Mouse (Mus musculus) liver, postnatal 0 days (tissue): ENCODE measurements around the gene Egflam. TPM values are rescaled to one million over a fixed set of nuclear protein-coding genes. Genes with fewer than 3 reads are reported as not detected.

Experiments used
- ATAC-seq: fragments of 200-750 bp; cut with Nextera tagmentation; 2 replicates; pipeline ENCODE4 v1.8.0; 2017; ENCODE audit warnings: mild to moderate bottlenecking, moderate library complexity
- DNase-seq: peaks from one replicate; pipeline ENCODE4 v3.0.0-alpha.2; 2016
- H3K27ac ChIP-seq: fragments of 300-500 bp; sonication (generic); 2 replicates; pipeline ENCODE4 v1.5.1; 2014; ENCODE audit warnings: antibody characterized with exemption, moderate library complexity, mild to moderate bottlenecking, low read depth
- H3K27me3 ChIP-seq: fragments of 300-500 bp; sonication (generic); 2 replicates; pipeline ENCODE4 v1.6.1; 2014; ENCODE audit warnings: low read length, control low read depth, mixed read lengths; ENCODE audit not compliant: insufficient read depth
- H3K36me3 ChIP-seq: fragments of 300-500 bp; sonication (generic); replicated peaks from 2 replicates; pipeline ENCODE4 v1.6.1; 2014; ENCODE audit warnings: mild to moderate bottlenecking, control low read depth, low read length, moderate library complexity, mixed read lengths; ENCODE audit not compliant: insufficient read depth
- H3K4me1 ChIP-seq: fragments of 300-500 bp; sonication (generic); 2 replicates; pipeline ENCODE4 v1.6.1; 2014; ENCODE audit warnings: antibody characterized with exemption, mild to moderate bottlenecking, control low read depth; ENCODE audit not compliant: insufficient read depth
- H3K4me2 ChIP-seq: fragments of 300-500 bp; sonication (generic); 2 replicates; pipeline ENCODE4 v1.6.1; 2014; ENCODE audit warnings: low read depth, mild to moderate bottlenecking, low read length, moderate library complexity, mixed read lengths
- H3K4me3 ChIP-seq: fragments of 300-500 bp; sonication (generic); 2 replicates; pipeline ENCODE4 v1.5.1; 2014; ENCODE audit warnings: low read depth, low read length
- H3K9ac ChIP-seq: fragments of 300-500 bp; sonication (generic); replicated peaks from 2 replicates; pipeline ENCODE4 v1.6.1; 2014; ENCODE audit warnings: mild to moderate bottlenecking, moderate library complexity
- H3K9me3 ChIP-seq: fragments of 300-500 bp; sonication (generic); 2 replicates; pipeline ENCODE4 v1.6.1; 2016; ENCODE audit warnings: mild to moderate bottlenecking, control low read depth, low read length, mixed read lengths
- CTCF ChIP-seq: sonication (generic); IDR thresholded peaks from 2 replicates; pipeline ENCODE4 v1.5.1; 2016; ENCODE audit warnings: antibody characterized with exemption, low read depth
- EP300 ChIP-seq: IDR thresholded peaks from 2 replicates; pipeline ENCODE4 v1.6.1; 2016; ENCODE audit warnings: antibody characterized with exemption, low read depth, mild to moderate bottlenecking
- WGBS: fragments of 180-500 bp; shearing (Covaris S2); extraction: QIAGEN DNeasy Blood & Tissue Kit; methylation state at CpG from one replicate; pipeline ENCODE4 v1.1.7; 2014; ENCODE audit not compliant: insufficient replicate concordance; 5-methylcytosine and 5-hydroxymethylcytosine counted together
- polyA plus RNA-seq: library from polyadenylated mRNA; unstranded; fragments of >200 nt; fragmentation: Nextera tagmentation; extraction: Ambion mirVana; gene quantifications from 2 replicates; pipeline ENCODE4 v1.2.1, GENCODE M21; 2015

Egflam gene
- polyA plus RNA-seq, 1 experiment from 2014 or later = 0.53 TPM

- DNase-seq (no peak), ATAC-seq (no peak)
- H3K9me3 ChIP-seq = no peaks in the 10 kb centered on the region
- WGBS = 74% methylated on average over 3 of the region's 3 CpGs
- no peaks in the 10 kb centered on the region for H3K36me3 ChIP-seq
- no peak overlapping the region for H3K4me3 ChIP-seq
- H3K4me1 ChIP-seq = no peaks in the 10 kb centered on the region
- H3K27me3 ChIP-seq = peaks cover 24% of the 10 kb centered on the region
- no peak overlapping the region for H3K4me2 ChIP-seq
- H3K27ac ChIP-seq = no peak overlapping the region
- no peak overlapping the region for H3K9ac ChIP-seq
- TF ChIP-seq EP300 (no peak), CTCF (no peak)
Observed at GRCm38 (mm10) chr15:7215845-7216244, 182.3 kb downstream of the Egflam start.

DNA sequence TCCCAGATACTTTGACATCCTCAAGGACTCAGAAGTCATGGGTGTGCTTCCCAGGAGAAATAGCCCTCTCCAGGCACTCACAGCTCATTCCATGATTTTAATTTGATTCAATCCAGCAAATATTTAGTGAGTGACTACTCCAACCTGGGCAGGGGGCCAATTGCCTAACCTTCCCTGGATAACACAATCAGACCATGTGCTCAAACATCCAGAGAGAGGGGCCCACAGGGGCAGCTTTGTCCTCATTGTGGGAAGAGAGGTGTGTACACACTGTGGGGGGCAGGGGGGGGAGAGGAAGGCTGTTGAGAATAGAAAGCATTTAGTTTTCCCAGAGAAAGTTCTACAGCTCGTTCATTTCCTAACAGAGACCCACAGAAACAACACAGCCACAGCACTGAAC lies 184.5 kb downstream of the Egflam start:
- no peaks in the 10 kb centered on the region for H3K4me1 ChIP-seq
- WGBS = 38% methylated on average over 1 of the region's 1 CpGs
- H3K36me3 ChIP-seq = no peaks in the 10 kb centered on the region
- H3K4me3 ChIP-seq = no peak overlapping the region
- H3K27ac ChIP-seq = no peak overlapping the region
- ATAC-seq (peak; percentile 74), DNase-seq (peak; percentile 59)
- no peak for TF ChIP-seq CTCF
- TF ChIP-seq EP300 = no peak
- peaks cover 14% of the 10 kb centered on the region; the same call in 1 of the 2 replicates for H3K27me3 ChIP-seq
- no peaks in the 10 kb centered on the region for H3K9me3 ChIP-seq
- no peak overlapping the region for H3K4me2 ChIP-seq
- no peak overlapping the region for H3K9ac ChIP-seq

GRCm38 (mm10) chr15:7208180-7208579 lies 190.0 kb downstream of the Egflam start:
- Histone ChIP-seq H3K27ac (no peak overlapping the region), H3K36me3 (no peaks in the 10 kb centered on the region), H3K9ac (no peak overlapping the region), H3K4me2 (no peak overlapping the region), H3K4me3 (no peak overlapping the region), H3K9me3 (no peaks in the 10 kb centered on the region), H3K27me3 (0 out of 2 replicates have a peak, but pooled peaks cover 9% of the 10 kb centered on the region), H3K4me1 (no peaks in the 10 kb centered on the region)
- 57% methylated on average over 9 of the region's 9 CpGs for WGBS
- ATAC-seq (no peak), DNase-seq (no peak)
- TF ChIP-seq EP300 (no peak), CTCF (no peak)

- TF ChIP-seq CTCF = no peak
- no peak for TF ChIP-seq EP300
- no peaks in the 10 kb centered on the region for H3K9me3 ChIP-seq
- WGBS = 68% methylated on average over 7 of the region's 7 CpGs
- no peak overlapping the region for H3K4me2 ChIP-seq
- DNase-seq (no peak), ATAC-seq (no peak)
- H3K9ac ChIP-seq = no peak overlapping the region
- H3K4me1 ChIP-seq = no peaks in the 10 kb centered on the region
- H3K36me3 ChIP-seq = no peaks in the 10 kb centered on the region
- 0 out of 2 replicates have a peak, but pooled peaks cover 9% of the 10 kb centered on the region for H3K27me3 ChIP-seq
- H3K4me3 ChIP-seq = no peak overlapping the region
- H3K27ac ChIP-seq = no peak overlapping the region
Observed at GRCm38 (mm10) chr15:7207292-7207691, 190.9 kb downstream of the Egflam start.

GRCm38 (mm10) chr15:7206110-7206509 lies 192.1 kb downstream of the Egflam start:
- WGBS = 56% methylated on average over 5 of the region's 5 CpGs
- no peak overlapping the region for H3K27ac ChIP-seq
- H3K9me3 ChIP-seq = no peaks in the 10 kb centered on the region
- H3K9ac ChIP-seq = no peak overlapping the region
- H3K36me3 ChIP-seq = no peaks in the 10 kb centered on the region
- H3K4me2 ChIP-seq = no peak overlapping the region
- H3K4me3 ChIP-seq = no peak overlapping the region
- H3K4me1 ChIP-seq = no peaks in the 10 kb centered on the region
- TF ChIP-seq EP300 = no peak
- TF ChIP-seq CTCF = no peak
- 0 out of 2 replicates have a peak, but pooled peaks cover 9% of the 10 kb centered on the region for H3K27me3 ChIP-seq
- no peak for DNase-seq
- no peak for ATAC-seq

GRCm38 (mm10) chr15:7204917-7205316 lies 193.3 kb downstream of the Egflam start:
- H3K27me3 ChIP-seq = 0 out of 2 replicates have a peak, but pooled peaks cover 9% of the 10 kb centered on the region
- 87% methylated on average over 13 of the region's 13 CpGs for WGBS
- no peak for DNase-seq
- no peak overlapping the region for H3K27ac ChIP-seq
- no peaks in the 10 kb centered on the region for H3K9me3 ChIP-seq
- no peak overlapping the region for H3K9ac ChIP-seq
- H3K4me1 ChIP-seq = no peaks in the 10 kb centered on the region
- no peaks in the 10 kb centered on the region for H3K36me3 ChIP-seq
- H3K4me3 ChIP-seq = no peak overlapping the region
- TF ChIP-seq CTCF = no peak
- TF ChIP-seq EP300 = no peak
- no peak overlapping the region for H3K4me2 ChIP-seq
- no peak for ATAC-seq
